Mouse (Mus musculus): Measurements from ENCODE around the gene Herc3.
"Not testable (repeated sequence)": the region's sequence is repeated elsewhere in the genome, so short reads cannot be mapped to it uniquely, and the experiment has no call there.

The Herc3 gene

GRCm38 (mm10) chr6:58844188-58844822, 13.0 kb downstream of the Herc3 start:
- peaks cover 5% of the 10 kb centered on the region for H3K36me3 ChIP-seq (ENCODE audit: control insufficient read depth, insufficient read depth, low read length, poor library complexity, severe bottlenecking)
- no peaks in the 10 kb centered on the region for H3K27me3 ChIP-seq (ENCODE audit: control insufficient read depth, insufficient read depth, low read length, poor library complexity, severe bottlenecking)
- DNase-seq (ENCODE audit: low read depth, low spot score) = no peak

GRCm38 (mm10) chr6:58846850-58847692, 15.8 kb downstream of the Herc3 start:
- peaks cover 5% of the 10 kb centered on the region for H3K36me3 ChIP-seq (ENCODE audit: control insufficient read depth, insufficient read depth, low read length, poor library complexity, severe bottlenecking)
- no peak for DNase-seq (ENCODE audit: low read depth, low spot score)
- H3K27me3 ChIP-seq (ENCODE audit: control insufficient read depth, insufficient read depth, low read length, poor library complexity, severe bottlenecking) = no peaks in the 10 kb centered on the region

- peaks cover 5% of the 10 kb centered on the region for H3K36me3 ChIP-seq (ENCODE audit: control insufficient read depth, insufficient read depth, low read length, poor library complexity, severe bottlenecking)
- no peak for DNase-seq (ENCODE audit: low read depth, low spot score)
- no peaks in the 10 kb centered on the region for H3K27me3 ChIP-seq (ENCODE audit: control insufficient read depth, insufficient read depth, low read length, poor library complexity, severe bottlenecking)
These were observed 16.6 kb downstream of the Herc3 start for GRCm38 (mm10) chr6:58847836-58848235.

- H3K36me3 ChIP-seq (ENCODE audit: control insufficient read depth, insufficient read depth, low read length, poor library complexity, severe bottlenecking) = peaks cover 5% of the 10 kb centered on the region
- no peaks in the 10 kb centered on the region for H3K27me3 ChIP-seq (ENCODE audit: control insufficient read depth, insufficient read depth, low read length, poor library complexity, severe bottlenecking)
- no peak for DNase-seq (ENCODE audit: low read depth, low spot score)
These were observed 18.1 kb downstream of the Herc3 start for GRCm38 (mm10) chr6:58849356-58849755.

- peaks cover 7% of the 10 kb centered on the region for H3K36me3 ChIP-seq (ENCODE audit: control insufficient read depth, insufficient read depth, low read length, poor library complexity, severe bottlenecking)
- H3K27me3 ChIP-seq (ENCODE audit: control insufficient read depth, insufficient read depth, low read length, poor library complexity, severe bottlenecking) = no peaks in the 10 kb centered on the region
These were observed 24.6 kb downstream of the Herc3 start for GRCm38 (mm10) chr6:58855676-58856367.

GRCm38 (mm10) chr6:58856494-58856893, 25.2 kb downstream of the Herc3 start:
- DNase-seq (ENCODE audit: low read depth, low spot score) = no peak
- Histone ChIP-seq H3K36me3 (ENCODE audit: control insufficient read depth, insufficient read depth, low read length, poor library complexity, severe bottlenecking) (peaks cover 7% of the 10 kb centered on the region), H3K27me3 (ENCODE audit: control insufficient read depth, insufficient read depth, low read length, poor library complexity, severe bottlenecking) (no peaks in the 10 kb centered on the region)

More at GRCm38 (mm10) chr6:58855676-58856367, 24.6 kb downstream of the Herc3 start:
- DNase-seq (ENCODE audit: low read depth, low spot score) = no peak

- peaks cover 10% of the 10 kb centered on the region for H3K36me3 ChIP-seq (ENCODE audit: control insufficient read depth, insufficient read depth, low read length, poor library complexity, severe bottlenecking)
These were observed 28.3 kb downstream of the Herc3 start for GRCm38 (mm10) chr6:58859517-58859916.

GRCm38 (mm10) chr6:58862446-58862993, 31.3 kb downstream of the Herc3 start:
- DNase-seq (ENCODE audit: low read depth, low spot score) = no peak
- Histone ChIP-seq H3K36me3 (ENCODE audit: control insufficient read depth, insufficient read depth, low read length, poor library complexity, severe bottlenecking) (peaks cover 16% of the 10 kb centered on the region), H3K27me3 (ENCODE audit: control insufficient read depth, insufficient read depth, low read length, poor library complexity, severe bottlenecking) (no peaks in the 10 kb centered on the region)

More at GRCm38 (mm10) chr6:58859517-58859916, 28.3 kb downstream of the Herc3 start:
- H3K27me3 ChIP-seq (ENCODE audit: control insufficient read depth, insufficient read depth, low read length, poor library complexity, severe bottlenecking) = no peaks in the 10 kb centered on the region
- no peak for DNase-seq (ENCODE audit: low read depth, low spot score)

- DNase-seq (ENCODE audit: low read depth, low spot score) = no peak
- peaks cover 13% of the 10 kb centered on the region for H3K36me3 ChIP-seq (ENCODE audit: control insufficient read depth, insufficient read depth, low read length, poor library complexity, severe bottlenecking)
These were observed 32.5 kb downstream of the Herc3 start for GRCm38 (mm10) chr6:58863631-58864235.

GRCm38 (mm10) chr6:58867858-58868257, 36.6 kb downstream of the Herc3 start:
- not testable (repeated sequence) for H3K36me3 ChIP-seq (ENCODE audit: control insufficient read depth, insufficient read depth, low read length, poor library complexity, severe bottlenecking); DNase-seq (ENCODE audit: low read depth, low spot score); H3K27me3 ChIP-seq (ENCODE audit: control insufficient read depth, insufficient read depth, low read length, poor library complexity, severe bottlenecking)

More at GRCm38 (mm10) chr6:58863631-58864235, 32.5 kb downstream of the Herc3 start:
- H3K27me3 ChIP-seq (ENCODE audit: control insufficient read depth, insufficient read depth, low read length, poor library complexity, severe bottlenecking) = no peaks in the 10 kb centered on the region

GRCm38 (mm10) chr6:58879572-58879971, 48.3 kb downstream of the Herc3 start:
- DNase-seq (ENCODE audit: low read depth, low spot score) = no peak
- Histone ChIP-seq H3K36me3 (ENCODE audit: control insufficient read depth, insufficient read depth, low read length, poor library complexity, severe bottlenecking) (peaks cover 8% of the 10 kb centered on the region), H3K27me3 (ENCODE audit: control insufficient read depth, insufficient read depth, low read length, poor library complexity, severe bottlenecking) (no peaks in the 10 kb centered on the region)

- DNase-seq (ENCODE audit: low read depth, low spot score) = no peak
- Histone ChIP-seq H3K36me3 (ENCODE audit: control insufficient read depth, insufficient read depth, low read length, poor library complexity, severe bottlenecking) (peaks cover 8% of the 10 kb centered on the region), H3K27me3 (ENCODE audit: control insufficient read depth, insufficient read depth, low read length, poor library complexity, severe bottlenecking) (no peaks in the 10 kb centered on the region)
These were observed 48.7 kb downstream of the Herc3 start for GRCm38 (mm10) chr6:58879987-58880386.

- DNase-seq (ENCODE audit: low read depth, low spot score) = no peak
- peaks cover 2% of the 10 kb centered on the region for H3K36me3 ChIP-seq (ENCODE audit: control insufficient read depth, insufficient read depth, low read length, poor library complexity, severe bottlenecking)
- no peaks in the 10 kb centered on the region for H3K27me3 ChIP-seq (ENCODE audit: control insufficient read depth, insufficient read depth, low read length, poor library complexity, severe bottlenecking)
These were observed 49.6 kb downstream of the Herc3 start for GRCm38 (mm10) chr6:58880861-58881260.

- peaks cover 2% of the 10 kb centered on the region for H3K36me3 ChIP-seq (ENCODE audit: control insufficient read depth, insufficient read depth, low read length, poor library complexity, severe bottlenecking)
- H3K27me3 ChIP-seq (ENCODE audit: control insufficient read depth, insufficient read depth, low read length, poor library complexity, severe bottlenecking) = no peaks in the 10 kb centered on the region
- no peak for DNase-seq (ENCODE audit: low read depth, low spot score)
These were observed 50.1 kb downstream of the Herc3 start for GRCm38 (mm10) chr6:58881363-58881762.

Measured in splenic B cell, adult 2 months (primary cell).